Mouse (Mus musculus): ENCODE measurements at regions not wholly inside any gene's neighbourhood (a gene's known extent, or its start where the extent isn't known, plus 50 kb on each side); places are given as distances from the start of the nearest gene placed in this dataset.

DNA sequence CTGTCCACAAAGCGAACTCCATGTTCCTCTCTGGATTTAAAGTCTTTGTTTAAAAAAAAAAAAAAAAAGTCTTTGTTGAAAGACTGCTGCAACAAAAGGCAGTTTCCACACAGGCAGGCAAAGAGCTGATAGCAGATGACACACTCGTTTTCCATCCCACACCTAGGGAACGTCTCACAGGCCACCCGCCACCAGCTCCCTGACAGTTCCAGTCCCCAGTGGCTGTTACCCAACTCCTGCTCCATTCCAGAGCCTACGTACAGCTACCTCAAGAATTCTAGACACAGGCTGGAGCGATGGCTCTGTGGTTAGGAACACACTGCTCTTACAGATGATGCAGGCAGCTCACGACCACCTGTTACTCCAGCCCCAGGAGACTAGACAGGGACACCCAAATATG lies 165.6 kb downstream of the Efnb2 start:
- H3K4me3 ChIP-seq: no peak overlapping the region
- DNase-seq: no peak
- intact Hi-C loops (cut with DNase I): no loop called here
- TF ChIP-seq CTCF (IDR thresholded peaks at IDR 0.05): no peak
- H3K27ac ChIP-seq: no peak overlapping the region

DNA sequence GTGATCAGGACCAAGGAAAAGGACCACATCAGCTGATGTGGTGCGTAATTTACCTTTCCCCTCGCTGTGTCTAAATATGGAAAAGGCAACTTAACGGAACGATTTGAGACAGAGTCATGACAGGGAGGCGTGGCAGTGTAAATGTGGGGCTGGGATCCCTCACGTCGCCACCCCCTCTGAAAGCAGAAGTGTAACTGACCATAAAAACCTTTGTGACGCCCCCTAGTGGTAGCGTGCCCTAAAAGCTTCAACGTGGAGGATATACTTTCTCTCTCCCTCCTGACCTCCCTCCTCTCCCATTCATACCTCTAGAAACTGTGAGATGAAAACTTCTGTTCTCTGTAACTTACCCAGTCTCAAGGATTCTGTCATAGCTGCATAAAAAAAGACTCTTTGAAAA lies 166.8 kb downstream of the Efnb2 start:
- Histone ChIP-seq H3K4me3 (no peak overlapping the region), H3K27ac (no peak overlapping the region)
- TF ChIP-seq CTCF (IDR thresholded peaks at IDR 0.05): no peak
- intact Hi-C loops (cut with DNase I): no loop called here
- no peak for DNase-seq

DNA sequence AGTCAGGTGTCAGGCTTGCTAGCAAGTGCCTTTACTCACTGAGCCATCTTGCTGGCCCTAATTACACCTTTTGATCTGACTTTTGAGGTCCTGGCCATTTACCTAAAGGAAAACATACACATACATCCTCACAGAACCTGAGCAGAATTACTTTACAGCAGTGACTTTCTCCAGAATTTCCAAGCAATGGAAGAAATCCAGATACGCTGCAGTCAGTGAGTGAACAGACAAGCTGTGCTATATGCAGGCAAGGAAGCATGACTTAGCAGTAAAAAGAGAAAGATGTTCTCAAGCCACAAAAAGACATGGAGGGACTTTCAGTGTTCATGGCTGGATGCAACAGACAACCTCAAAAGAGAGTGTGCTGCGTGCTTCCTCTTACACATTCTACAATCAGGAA lies 169.1 kb downstream of the Efnb2 start:
- no peak overlapping the region for H3K4me3 ChIP-seq
- no peak for TF ChIP-seq CTCF (IDR thresholded peaks at IDR 0.05)
- intact Hi-C loops (cut with DNase I): no loop called here
- H3K27ac ChIP-seq: no peak overlapping the region
- DNase-seq: no peak

DNA sequence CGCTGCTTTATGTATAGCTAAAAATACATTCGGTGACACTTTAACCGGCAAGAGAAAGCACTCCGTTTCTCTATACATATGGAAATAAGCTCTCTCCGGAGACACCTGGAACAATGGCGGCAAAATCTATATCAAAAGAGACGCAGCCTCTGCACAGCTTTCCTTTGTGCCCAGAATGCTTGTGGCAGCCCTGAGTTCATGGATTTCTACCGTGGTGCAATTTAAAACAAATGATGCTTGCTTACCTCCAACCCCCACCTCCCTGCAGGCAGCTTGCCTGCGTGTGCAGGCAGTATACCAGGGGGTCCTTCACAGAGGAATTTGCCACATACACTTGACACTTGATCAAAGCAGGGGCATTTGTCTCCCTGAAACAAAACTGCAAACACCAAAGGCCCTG lies 171.3 kb downstream of the Efnb2 start:
- no peak overlapping the region for H3K27ac ChIP-seq
- H3K4me3 ChIP-seq: no peak overlapping the region
- TF ChIP-seq CTCF (IDR thresholded peaks at IDR 0.05): no peak
- no peak for DNase-seq
- intact Hi-C loops (cut with DNase I): loop anchor here (10.0 kb wide), 1 partner anchor 155 kb away; no protein-coding TSS in a partner anchor

DNA sequence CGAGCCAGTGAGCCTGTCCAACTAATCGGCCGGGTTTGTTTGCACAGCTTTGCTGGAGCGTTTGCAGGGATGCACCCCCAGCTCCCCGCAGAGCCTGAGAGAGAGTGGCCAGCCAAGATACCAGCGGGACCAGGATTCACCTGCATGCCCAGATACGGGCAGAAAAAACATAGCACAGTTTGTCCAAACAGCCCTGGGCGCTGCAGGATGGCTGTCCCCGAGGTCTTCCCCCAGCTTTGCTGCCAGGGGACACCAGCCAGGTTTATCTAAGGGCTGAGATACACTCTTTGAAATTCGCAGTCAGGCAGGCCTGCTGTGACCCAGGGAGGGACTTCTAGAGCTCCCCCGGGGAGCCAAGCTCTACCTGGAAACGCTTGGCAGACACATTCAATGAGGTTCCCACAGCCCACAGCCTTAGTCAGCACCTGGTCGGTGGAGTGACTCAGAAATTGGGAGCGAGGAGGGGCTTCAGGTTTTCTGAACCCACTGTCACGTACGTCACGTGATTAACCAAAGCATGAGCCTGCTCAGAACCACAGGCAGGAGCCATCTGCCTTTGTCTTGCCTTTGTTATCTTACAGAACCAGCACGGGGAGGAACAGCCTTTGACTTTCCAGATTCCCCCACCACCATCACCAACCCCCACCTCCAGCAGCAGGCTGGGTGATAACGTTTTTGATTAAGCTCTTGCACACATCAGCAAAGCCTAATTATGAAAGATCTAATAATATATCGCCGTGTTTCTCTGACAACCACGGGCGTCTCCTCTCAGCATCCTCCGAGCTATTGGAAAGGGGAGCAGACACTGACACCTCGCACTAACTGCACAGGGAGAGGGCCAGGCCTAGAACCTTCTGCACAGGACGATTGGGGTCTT lies 172.1 kb downstream of the Efnb2 start:
- TF ChIP-seq CTCF (IDR thresholded peaks at IDR 0.05): no peak
- intact Hi-C loops (cut with DNase I): loop anchor here (10.0 kb wide), 1 partner anchor 156 kb away; no protein-coding TSS in a partner anchor
- Histone ChIP-seq H3K4me3 (peak overlapping the region; percentile 49), H3K27ac (no peak overlapping the region)
- peak; percentile 62 for DNase-seq

DNA sequence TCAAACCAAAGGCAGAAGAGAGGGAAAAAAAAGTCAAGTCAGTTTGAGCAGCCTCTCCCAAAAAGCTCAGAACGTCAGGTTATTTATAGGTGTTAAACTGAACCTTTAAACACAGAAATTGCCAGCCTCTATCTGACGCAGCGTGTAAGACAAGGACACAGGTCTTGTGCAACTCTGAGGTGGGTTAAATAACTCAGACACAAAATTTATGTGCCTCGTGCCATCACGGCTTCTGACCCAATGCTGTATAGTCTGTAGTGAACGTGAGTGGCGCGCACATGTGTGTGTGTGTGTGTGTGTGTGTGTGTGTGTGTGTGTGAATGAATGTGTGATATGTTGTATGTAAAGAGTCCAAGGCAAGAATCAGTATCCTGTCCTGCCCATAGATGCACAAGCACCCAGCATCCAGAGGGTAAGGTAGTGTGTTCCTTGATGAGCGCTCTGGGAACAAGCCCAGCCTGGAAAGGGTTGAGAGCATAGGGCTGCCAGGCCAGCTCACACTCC lies 172.8 kb downstream of the Efnb2 start:
- intact Hi-C loops (cut with DNase I): loop anchor here (10.0 kb wide), 1 partner anchor 157 kb away; no protein-coding TSS in a partner anchor
- no peak for DNase-seq
- H3K4me3 ChIP-seq: peak overlapping the region; percentile 49
- no peak for TF ChIP-seq CTCF (IDR thresholded peaks at IDR 0.05)
- peak overlapping the region; percentile 24; the same call in 1 of the 2 replicates for H3K27ac ChIP-seq

DNA sequence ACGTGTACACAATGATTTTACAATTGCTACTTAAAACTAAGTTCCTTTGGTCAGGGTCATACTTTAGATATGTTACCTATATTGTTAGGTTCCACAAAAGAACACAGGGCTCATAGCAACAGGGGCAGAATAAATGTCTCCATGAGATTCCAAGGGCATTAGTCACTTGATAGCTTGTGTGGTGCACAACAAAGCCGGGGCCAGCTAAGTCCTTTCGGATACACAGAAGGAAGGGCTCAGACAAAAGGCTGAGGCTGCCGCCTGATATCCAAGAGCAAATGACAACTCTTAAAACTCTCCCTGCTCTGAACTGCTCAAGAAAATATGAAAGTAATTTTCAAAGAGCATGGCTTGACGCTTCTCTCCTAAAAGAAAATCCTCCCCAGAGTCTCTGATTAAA lies 173.3 kb downstream of the Efnb2 start:
- TF ChIP-seq CTCF (IDR thresholded peaks at IDR 0.05): no peak
- no peak for DNase-seq
- no peak overlapping the region for H3K4me3 ChIP-seq
- intact Hi-C loops (cut with DNase I): loop anchor here (10.0 kb wide), 1 partner anchor 157 kb away; no protein-coding TSS in a partner anchor
- H3K27ac ChIP-seq: peak overlapping the region; percentile 24; the same call in 1 of the 2 replicates

DNA sequence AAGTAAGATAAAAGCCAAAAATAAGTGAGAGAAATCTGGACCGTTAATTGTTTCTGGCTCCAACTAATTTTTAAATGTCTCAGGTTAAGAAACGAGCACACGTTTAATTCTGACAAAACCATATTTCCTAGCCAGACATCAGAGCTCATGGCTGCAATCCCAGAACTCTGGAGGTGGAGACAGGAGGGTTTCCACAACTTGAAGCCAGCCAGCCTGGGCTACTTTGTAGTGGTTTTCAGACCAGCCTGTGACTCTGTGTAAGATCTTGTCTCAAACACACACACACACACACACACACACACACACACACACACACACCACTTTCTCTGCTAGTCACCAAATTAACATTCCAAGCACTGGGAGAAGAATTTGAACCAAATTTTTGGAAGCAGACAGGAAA lies 174.2 kb downstream of the Efnb2 start:
- DNase-seq: no peak
- H3K27ac ChIP-seq: no peak overlapping the region
- intact Hi-C loops (cut with DNase I): loop anchor here (10.0 kb wide), 1 partner anchor 158 kb away; no protein-coding TSS in a partner anchor
- no peak for TF ChIP-seq CTCF (IDR thresholded peaks at IDR 0.05)
- no peak overlapping the region for H3K4me3 ChIP-seq

DNA sequence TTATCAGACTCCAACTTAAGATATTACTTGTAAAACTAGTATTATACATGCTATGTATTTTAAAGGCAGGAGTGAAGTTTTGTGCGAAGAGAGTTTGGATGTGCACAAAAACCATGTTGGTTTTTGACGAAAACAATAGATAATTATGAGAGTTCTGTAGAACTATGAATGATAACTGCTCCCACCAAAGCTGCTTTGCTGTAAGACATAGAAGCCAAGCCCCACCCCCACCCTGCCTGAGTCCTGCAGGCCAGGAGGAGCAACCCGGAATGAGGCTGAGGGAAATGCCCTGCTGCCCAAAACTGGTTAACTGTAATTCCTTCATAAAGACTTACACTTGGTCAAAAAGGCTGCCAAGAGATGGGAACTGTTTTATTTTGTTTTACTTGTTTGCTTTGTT lies 175.8 kb downstream of the Efnb2 start:
- no peak for TF ChIP-seq CTCF (IDR thresholded peaks at IDR 0.05)
- intact Hi-C loops (cut with DNase I): loop anchor here (10.0 kb wide), 1 partner anchor 160 kb away; no protein-coding TSS in a partner anchor

DNA sequence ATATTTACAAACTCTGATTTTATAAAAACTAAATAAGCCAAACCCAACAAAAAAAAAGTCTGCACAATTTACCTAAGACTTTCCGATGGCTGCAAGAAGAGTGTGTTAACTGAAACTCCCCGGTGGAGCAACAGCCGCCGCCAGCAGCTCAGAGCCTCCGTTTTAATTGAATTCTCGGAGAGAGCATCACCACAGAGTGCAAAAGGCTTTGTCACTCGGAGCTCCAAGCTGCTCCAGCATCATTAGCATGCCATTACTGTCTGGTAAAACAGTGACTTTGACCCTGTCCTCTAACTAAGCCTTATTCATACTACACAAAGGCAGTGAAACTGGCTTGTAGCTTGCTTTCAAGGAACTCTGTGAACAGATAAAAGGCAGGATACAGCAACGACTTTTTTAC lies 176.5 kb downstream of the Efnb2 start:
- intact Hi-C loops (cut with DNase I): loop anchor here (10.0 kb wide), 1 partner anchor 160 kb away; no protein-coding TSS in a partner anchor
- TF ChIP-seq CTCF (IDR thresholded peaks at IDR 0.05): no peak
- Histone ChIP-seq H3K27ac (no peak overlapping the region), H3K4me3 (no peak overlapping the region)
- no peak for DNase-seq

More for the DNA sequence above, 175.8 kb downstream of the Efnb2 start:
- Histone ChIP-seq H3K4me3 (no peak overlapping the region), H3K27ac (no peak overlapping the region)
- DNase-seq: no peak

DNA sequence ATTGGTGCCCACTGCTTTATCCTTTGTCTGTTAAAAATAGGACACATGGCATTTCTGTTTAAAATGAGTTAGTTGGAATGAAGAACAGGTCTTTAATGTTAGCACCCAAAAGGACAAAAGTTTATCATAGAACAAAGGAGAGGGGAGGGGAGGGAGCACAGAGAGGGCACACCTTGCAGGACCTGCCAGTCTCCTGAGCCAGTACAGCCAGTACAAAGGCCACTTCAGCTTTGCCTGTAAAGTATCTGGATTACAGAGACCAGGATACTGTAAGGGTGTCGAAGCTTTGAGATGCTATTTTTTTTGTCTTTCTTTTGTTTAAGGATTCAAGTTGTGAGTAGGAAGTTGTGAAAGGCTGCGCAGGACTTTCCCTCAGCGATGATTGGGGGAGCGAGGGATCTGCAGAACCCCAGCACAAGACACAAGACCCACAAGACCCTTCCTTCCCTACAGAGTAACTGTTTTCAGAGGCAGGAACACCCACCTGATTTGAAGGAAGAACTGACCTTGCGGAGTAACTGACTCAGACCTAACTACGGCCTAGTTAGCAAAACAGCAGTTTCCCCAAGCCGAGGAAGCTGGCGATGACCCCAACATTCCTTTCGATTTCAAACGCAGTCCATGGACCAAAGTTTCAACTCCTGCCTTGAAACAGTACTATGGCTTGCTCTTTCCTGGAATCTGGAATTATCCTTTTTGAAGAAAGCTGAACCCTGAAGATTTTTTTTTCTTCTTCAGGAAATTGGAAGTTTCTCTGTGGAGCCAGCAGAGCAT lies 178.1 kb downstream of the Efnb2 start:
- peak; percentile 45 for DNase-seq
- intact Hi-C loops (cut with DNase I): loop anchor here (10.0 kb wide), 1 partner anchor 162 kb away; no protein-coding TSS in a partner anchor
- no peak for TF ChIP-seq CTCF (IDR thresholded peaks at IDR 0.05)
- Histone ChIP-seq H3K4me3 (peak overlapping the region; percentile 33), H3K27ac (peak overlapping the region; percentile 76)

DNA sequence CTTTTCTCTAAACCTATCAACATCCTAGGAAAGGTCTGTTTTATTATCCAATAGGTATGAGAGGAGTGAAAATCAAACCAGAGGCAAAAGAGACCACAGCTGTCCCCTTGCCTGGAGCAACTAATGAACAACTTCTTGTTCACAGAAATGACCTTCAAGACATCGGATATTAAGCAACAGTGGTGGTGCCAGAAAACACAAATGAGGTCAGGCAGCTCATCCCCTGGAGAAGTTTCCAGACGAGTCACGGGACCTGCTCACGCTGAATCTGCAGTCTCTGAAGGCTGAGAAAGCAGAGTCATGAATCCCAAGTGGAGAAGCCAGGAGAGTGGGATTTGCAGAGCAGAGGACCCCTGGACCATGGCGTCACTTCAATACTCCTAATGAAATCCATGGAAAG lies 183.6 kb downstream of the Efnb2 start:
- no peak overlapping the region for H3K4me3 ChIP-seq
- DNase-seq: peak; percentile 55
- no peak for TF ChIP-seq CTCF (IDR thresholded peaks at IDR 0.05)
- no peak overlapping the region for H3K27ac ChIP-seq
- intact Hi-C loops (cut with DNase I): no loop called here

Data from gastrocnemius, adult 2 months (tissue).